Mouse (Mus musculus) T-helper 17 cell (primary cell): ENCODE results near the gene Rasgrf1.

Source experiments
- in situ Hi-C, 2 experiments: fragments of 300-600 bp; cut with MboI, MseI; formaldehyde crosslinking; loops; 1 replicate in 1 of 2; 2 replicates in 1 of 2; pipeline ENCODE4 v1.15.1; 2025; ENCODE audit warnings: high pct_unique_total_duplicates in 2 of 2

Rasgrf1 gene

DNA sequence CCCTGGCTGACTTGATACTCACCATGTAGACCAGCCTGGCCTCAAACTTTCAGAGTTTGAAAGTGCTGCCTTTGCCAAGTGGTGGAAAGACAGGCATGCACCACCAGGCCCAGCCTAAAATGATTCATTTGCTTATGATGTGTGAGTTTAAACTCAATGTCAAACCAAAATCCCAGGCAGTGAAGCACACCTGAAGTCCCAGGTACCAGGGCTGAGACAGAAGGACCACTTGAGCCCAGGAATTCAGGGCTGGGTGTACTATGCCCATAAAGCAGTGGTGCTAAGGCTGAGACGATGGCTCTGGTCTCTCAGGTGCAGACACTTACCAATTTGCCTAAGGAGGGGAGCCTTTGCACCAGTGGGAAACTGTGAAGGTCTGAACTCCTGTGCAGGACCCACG, 125.5 kb downstream of the Rasgrf1 start:
- in situ Hi-C loops: loop anchor here in 1 of 2 experiments (25.0 kb wide), 1 partner anchor 627 kb away; no protein-coding TSS in a partner anchor

DNA sequence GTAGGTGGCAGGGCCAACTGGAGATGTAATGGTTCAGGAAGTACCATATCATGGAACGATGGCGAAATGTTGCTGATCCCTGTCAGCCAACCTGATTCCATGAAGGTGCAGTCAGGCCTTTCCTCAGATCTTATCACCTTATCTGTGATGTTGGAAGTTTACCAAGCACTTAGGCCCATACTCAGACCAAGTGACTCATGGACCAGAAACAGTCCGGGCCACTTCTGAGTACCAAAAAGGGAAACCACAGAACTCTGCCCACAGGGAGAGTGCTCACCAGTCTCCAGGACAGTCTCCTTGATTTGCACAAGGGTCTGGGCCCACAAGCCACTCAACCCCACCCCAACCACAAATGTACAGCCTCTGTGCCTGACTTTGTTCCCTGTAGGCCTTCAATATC, 126.1 kb downstream of the Rasgrf1 start:
- in situ Hi-C loops: loop anchor here in 1 of 2 experiments (25.0 kb wide), 1 partner anchor 627 kb away; no protein-coding TSS in a partner anchor

DNA sequence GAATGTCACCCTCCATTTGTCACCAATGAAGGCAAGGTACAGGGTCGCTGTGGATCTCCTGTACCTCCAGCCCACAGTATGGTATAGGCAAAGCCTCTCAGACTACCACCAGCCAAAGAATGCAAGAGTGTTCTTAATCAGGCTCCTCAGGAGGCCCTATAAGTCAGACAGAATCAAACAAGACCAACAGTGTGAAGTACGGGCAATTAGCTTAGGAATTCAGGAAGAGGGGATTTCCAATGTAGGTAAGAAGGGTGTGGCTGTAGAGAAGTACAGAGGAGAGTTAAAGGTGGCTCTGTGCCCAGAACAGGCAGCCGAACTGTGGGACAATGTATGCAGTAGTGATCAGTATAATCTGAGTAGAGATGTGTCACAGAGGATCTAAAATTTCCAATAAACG, 126.6 kb downstream of the Rasgrf1 start:
- in situ Hi-C loops: loop anchor here in 1 of 2 experiments (25.0 kb wide), 1 partner anchor 626 kb away; no protein-coding TSS in a partner anchor

DNA sequence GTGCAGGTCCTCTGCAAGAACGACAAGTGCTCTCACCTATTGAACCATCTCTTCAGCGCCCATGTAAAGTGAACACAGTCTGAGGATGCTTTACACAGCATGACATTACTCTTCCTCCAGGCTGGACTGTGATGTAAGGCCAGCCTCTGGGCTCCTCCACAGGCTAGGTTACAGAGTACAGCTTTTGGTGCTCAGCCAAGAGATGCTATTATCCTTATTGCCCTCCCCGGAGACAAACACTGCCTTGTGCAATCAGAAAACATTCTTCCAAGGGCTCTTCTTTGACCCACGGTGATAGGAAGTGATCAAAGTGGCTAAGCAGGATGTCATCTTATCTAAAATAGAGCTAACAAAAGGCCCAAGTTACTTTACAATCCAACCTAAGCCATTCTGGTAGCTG, 128.8 kb downstream of the Rasgrf1 start:
- in situ Hi-C loops: loop anchor here in 1 of 2 experiments (25.0 kb wide), 1 partner anchor 624 kb away; no protein-coding TSS in a partner anchor

DNA sequence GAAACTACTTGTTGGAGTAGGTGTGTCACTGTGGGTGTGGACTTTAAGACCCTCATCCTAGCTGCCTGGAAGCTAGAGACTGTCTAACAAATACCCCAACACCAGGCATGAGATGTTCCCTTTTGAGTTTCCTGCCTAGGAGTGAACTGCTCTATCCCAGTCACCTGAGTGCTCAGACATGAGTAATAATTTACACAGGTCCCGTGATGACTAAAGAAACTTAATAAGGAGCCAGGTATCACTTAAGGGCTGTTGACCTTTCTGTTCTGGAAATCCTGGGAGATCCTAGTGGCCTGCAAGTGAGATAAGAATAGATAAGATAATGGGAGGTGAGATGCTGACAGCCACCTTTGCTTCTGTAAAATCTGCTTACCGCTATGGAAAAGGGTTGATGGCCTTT, 131.2 kb downstream of the Rasgrf1 start:
- in situ Hi-C loops: loop anchor here in 1 of 2 experiments (10.0 to 25.0 kb wide), 2 partner anchors 454 to 621 kb away; no protein-coding TSS in a partner anchor

DNA sequence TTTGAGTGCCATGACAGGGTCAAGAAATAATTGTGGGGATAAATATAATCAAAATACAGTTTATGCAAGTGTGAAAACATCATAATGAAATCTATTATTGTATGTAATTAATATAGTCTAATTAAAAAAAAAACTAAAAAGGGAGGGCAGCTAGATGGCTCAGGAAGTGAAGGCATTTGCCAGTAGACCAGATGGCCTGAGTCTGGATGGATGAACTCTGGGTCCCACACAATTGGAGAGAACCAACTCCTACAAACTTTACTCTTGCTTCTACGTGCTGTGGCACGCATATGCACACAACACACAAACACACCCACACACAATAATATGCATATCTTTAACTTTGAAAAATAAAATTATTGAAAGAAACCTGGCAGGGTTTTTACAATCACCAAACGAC, 131.8 kb downstream of the Rasgrf1 start:
- in situ Hi-C loops: loop anchor here in 1 of 2 experiments (10.0 to 25.0 kb wide), 2 partner anchors 453 to 621 kb away; no protein-coding TSS in a partner anchor

DNA sequence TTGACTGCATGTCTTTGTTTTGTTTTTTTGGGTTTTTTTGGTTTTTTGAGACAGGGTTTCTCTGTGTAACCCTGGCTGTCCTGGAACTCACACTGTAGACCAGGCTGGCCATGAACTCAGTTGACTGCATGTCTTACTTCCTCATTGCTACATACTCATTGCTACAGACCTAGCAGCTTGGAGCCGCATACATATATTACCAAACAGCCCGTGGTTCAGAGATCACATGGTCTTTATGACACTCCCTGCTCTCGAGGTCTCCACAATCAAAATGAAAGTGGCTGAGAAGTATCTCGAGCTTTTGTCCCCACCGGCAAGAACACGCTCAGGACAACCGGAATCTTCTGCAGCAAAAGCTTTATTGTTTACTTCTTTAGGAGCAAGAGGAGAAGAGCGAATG, 133.2 kb downstream of the Rasgrf1 start:
- in situ Hi-C loops: loop anchor here in 1 of 2 experiments (10.0 to 25.0 kb wide), 2 partner anchors 452 to 619 kb away; no protein-coding TSS in a partner anchor

DNA sequence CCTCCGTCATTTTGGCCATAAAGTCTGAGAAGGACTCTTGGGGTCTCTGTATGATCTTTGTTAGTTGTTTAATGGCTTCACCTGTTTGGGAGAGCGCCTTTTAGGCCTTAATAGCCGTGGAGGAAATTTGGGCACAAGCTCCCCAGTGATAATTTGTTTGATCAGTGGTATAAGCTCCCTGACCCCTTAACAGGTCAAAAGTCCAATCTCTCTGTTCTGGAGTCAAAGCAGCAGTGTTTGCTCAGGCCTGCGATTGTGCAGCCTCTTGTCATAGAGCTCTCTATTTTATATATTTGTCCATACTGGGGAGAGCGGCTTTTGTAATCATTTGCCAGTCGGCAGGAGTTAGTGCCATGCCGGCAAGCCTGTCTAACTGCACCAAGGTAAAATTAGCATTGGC, 135.5 kb downstream of the Rasgrf1 start:
- in situ Hi-C loops: loop anchor here in 1 of 2 experiments (10.0 to 25.0 kb wide), 2 partner anchors 450 to 617 kb away; no protein-coding TSS in a partner anchor

DNA sequence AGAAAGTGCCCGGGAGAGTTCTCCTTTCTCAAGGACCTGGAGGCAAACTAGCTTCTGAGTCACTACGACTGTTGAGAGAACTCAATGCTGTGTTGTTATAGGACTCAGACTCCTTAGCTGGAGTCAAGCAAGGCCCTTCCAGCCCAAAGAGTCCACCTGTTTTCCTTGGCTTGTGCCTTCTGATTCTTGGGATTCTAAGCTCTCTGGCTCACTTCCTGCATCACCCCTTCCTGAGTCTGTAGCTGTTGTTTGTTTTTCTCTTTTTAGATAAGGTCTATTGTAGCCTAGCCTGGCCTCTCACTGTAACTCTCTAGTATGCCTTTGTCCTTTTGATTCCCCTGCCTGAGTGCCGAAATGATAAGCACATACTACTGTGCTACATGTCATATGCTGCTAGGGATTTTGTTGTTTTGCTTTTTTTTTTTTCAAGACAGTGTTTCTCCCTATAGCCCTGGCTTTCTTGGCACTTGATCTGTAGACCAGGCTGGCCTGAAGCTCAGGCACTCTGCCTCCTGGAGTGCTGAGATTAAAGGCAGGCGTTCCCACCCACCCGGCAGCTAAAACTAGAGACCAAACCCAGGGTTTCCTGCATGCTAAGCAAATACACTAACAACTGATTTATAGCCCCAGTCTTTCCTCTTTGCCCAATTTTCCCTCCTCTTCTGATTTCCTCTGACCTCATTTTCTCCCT, 138.4 kb downstream of the Rasgrf1 start:
- in situ Hi-C loops: loop anchor here in 1 of 2 experiments (10.0 to 25.0 kb wide), 2 partner anchors 447 to 614 kb away; no protein-coding TSS in a partner anchor

DNA sequence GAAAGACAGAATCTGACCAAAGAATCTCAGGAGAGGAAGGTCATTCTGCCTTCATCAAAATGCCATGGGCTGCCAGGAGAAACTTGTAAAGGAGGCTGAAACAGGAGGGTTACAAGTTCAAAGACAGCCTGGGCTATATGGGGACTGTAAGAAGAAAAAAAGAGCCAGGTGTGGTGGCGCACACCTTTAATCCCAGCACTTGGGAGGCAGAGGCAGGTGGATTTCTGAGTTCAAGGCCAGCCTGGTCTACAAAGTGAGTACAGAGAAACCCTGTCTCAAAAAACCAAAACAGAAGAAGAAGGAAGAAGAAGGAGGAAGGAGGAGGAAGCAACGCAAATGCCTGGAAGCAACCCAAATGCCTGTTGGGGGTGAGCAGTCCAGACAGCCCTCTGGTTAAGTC, 144.1 kb downstream of the Rasgrf1 start, which contains the start of gene Ctsh:
Gene Ctsh (plus strand): TSS at position 301 of the 400 bp plus-strand sequence.
- in situ Hi-C loops: loop anchor here in 1 of 2 experiments (25.0 kb wide), 1 partner anchor 217 kb away; no protein-coding TSS in a partner anchor

DNA sequence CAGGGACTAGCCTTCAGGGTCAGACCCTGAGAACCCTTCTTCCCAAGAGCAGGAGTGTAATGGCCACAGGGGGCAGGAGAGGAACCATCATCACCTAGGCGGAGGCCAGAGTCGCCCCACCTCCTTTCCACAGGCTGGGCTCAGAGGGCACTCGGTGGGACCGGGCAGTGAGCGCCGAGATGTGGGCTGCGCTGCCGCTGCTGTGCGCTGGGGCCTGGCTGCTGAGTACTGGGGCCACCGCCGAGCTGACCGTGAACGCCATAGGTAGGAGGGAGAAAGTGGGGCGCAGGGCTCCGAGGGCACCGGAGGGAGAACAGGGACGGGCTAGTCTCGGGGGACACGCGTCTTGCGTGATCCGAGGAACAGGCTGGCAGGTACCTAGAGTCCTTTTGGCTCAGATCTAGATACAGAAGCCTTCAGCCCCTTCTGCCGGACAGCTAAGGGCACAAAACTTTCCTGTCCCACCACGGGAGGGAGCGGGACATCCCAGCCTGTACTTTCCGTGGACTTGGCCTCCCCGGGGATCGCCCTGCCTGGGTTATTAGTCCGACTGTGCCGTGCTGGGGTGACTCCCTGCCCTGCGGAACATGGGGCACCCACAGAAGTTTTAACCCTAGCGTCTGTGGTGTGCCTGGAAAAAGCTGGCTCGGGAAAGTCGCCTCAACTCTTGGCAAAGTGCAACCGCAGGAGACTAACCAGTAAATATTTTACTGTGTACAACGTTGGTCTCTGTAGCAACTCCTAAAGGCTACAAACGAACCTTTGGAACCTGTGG, 144.8 kb downstream of the Rasgrf1 start:
- in situ Hi-C loops: loop anchor here in 1 of 2 experiments (25.0 kb wide), 1 partner anchor 217 kb away; no protein-coding TSS in a partner anchor

DNA sequence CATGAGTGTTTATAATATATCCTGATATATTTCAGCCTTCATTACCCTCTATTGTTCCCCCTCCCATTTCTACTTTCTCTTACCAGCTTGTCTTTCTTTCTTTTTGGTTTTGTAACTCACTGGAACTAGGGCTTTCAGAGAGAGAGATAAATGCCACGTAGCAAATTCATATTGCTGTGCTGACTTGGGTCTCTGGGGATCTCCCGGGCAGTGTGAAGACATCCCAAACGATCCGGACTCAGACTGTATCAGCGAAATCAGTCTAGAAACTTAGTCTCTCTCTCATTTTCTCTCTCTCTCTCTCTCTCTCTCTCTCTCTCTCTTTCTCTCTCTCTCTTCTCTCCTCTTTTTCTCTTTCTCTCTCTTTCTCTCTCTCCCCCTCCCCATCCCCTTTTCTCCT, 145.7 kb downstream of the Rasgrf1 start:
- in situ Hi-C loops: loop anchor here in 1 of 2 experiments (25.0 kb wide), 1 partner anchor 218 kb away; no protein-coding TSS in a partner anchor

DNA sequence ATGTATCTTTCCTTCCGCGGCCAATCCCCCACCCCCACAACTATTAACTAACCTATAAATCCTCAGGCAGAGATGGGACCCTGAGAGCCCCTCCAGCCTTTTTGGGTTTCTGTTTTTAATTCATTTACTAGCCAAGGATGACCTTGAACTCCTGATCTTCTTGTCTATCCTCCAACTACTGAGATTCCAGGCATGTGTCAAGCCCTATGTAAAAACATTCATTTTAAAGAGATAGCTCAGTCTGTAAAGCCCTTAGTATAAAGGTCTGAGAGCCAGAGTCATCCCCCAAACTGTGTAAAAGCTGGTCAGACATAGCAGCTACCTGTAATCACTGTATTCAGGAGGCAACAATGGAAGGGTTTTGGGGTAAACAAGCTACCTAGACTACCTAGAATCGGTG, 146.2 kb downstream of the Rasgrf1 start:
- in situ Hi-C loops: loop anchor here in 1 of 2 experiments (25.0 kb wide), 1 partner anchor 219 kb away; no protein-coding TSS in a partner anchor

DNA sequence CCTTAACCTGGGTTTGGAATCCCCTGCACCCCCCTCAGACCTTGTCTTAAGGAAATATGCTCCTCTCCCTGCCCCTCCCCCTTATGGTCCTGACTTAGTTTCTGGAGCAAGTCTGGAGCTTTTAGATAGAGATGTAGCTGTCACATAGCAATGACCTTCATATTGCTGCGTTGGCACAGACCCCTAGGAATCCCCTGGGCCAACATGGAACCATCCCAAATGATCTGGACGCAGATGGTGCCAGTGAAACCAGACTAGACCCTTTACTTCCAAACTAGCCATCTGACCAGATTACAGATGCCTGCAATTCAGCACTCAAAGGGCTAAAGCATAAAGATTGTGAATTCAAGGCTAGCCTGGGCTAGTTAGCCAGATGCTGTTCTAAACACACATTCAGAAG, 147.0 kb downstream of the Rasgrf1 start:
- in situ Hi-C loops: loop anchor here in 1 of 2 experiments (25.0 kb wide), 1 partner anchor 219 kb away; no protein-coding TSS in a partner anchor

DNA sequence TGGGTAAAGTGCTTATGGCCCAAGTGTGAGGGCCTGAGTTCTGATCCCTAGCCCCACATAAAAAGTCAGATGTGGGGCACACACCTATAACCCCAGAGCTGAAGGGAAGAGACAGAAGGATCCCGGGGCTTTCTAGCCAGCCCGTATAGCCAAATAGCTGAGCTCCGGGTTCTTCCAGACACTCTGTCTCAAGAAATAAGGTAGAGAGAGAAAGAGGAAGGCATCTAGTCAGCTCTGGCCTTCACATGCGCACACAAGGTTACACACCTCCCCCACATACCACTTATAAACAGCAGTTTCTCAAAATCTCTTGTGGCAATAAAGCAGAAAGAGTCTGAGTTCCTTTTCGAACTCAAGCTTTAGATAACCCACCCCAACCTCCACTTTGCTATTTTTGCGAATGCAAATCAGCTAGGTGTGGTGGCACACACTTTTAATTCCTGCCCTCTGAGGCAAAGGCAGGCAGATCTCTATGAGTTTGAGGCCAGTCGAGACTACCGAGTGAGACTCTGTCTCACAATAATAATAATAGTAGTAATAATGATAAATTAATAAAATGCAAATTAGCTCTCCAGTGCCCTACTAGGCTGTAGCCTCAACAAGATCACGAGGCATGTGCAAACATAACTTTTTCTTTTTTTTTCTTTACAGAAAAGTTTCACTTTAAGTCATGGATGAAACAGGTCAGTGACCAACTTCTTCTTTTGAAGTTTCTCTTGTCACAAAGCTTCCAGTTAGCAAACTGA, 150.3 kb downstream of the Rasgrf1 start:
- in situ Hi-C loops: loop anchor here in 1 of 2 experiments (25.0 kb wide), 1 partner anchor 223 kb away; no protein-coding TSS in a partner anchor

DNA sequence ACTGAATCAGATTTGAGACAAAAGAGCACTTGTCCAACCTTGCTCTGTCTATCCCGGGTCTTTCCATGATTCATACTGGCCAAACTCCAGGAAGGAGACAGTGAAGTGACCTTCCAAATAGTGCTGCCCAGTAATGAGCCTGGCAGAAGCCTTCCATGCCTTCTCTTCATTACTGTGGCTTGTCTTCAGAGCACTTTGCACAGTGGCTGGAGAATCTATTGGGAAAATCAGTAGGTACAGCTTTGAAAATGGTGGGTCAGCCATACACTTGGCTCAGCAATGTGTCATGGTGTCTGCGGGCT, 150.8 kb downstream of the Rasgrf1 start:
- in situ Hi-C loops: loop anchor here in 1 of 2 experiments (25.0 kb wide), 1 partner anchor 223 kb away; no protein-coding TSS in a partner anchor

DNA sequence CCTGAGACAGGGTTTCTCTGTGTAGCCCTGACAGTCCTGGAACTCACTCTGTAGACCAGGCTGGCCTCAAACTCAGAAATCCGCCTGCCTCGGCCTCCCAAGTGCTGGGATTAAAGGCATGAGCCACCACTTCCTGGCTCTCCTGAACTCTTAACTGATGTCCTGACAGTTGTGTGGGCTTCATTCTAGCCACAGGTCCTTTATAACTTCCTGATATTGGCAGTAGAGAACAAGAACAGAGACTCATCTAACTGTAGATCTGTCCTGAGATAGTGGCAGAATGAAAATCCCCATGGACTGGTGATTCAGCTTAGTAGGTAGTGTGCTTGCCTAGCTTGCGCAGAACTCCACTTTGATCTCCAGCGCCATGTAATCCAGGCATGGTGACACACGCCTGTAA, 151.2 kb downstream of the Rasgrf1 start:
- in situ Hi-C loops: loop anchor here in 1 of 2 experiments (25.0 kb wide), 1 partner anchor 224 kb away; no protein-coding TSS in a partner anchor

DNA sequence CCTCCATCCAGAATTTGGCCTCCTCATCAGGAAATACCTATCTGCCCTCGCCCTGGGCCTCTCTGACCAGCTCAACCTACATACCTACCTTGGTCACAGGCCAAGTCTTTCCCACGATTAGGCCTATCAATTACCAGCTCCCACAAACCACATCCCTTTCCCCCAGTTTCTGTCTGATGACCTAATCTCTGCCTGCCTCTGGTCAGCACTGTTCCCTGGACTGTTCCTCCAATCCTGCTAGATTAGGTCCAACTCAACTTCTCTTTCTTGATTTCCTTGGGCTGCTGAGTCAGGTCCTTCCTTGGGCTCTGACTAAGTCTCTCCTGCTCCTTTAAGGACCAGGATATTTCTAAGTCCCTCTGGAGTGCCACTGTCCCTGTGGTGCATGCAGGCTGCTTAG, 157.6 kb downstream of the Rasgrf1 start:
- in situ Hi-C loops: loop anchor here (5.0 to 25.0 kb wide), 2 partner anchors 230 to 240 kb away; no protein-coding TSS in a partner anchor

DNA sequence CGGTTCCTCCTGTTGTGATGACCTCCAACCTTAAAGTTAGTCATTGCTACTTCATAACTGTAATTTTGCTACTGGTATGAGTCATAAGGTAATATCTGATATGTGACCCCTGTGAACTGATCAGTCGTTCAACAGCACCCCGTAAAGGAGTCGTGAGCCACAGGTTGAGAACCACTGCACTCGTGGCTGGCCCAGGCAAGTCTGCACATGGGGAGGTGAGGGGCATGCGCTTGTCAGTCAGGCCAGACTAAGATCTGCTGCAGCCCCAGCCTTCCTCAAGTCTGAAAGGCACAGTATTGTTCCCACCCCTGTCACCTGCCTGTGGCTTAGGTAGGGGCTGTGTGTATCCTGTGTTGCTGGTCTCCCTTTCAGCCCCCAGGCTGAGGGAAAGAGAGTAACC, 159.1 kb downstream of the Rasgrf1 start:
- in situ Hi-C loops: loop anchor here (5.0 to 25.0 kb wide), 2 partner anchors 231 to 241 kb away; no protein-coding TSS in a partner anchor

DNA sequence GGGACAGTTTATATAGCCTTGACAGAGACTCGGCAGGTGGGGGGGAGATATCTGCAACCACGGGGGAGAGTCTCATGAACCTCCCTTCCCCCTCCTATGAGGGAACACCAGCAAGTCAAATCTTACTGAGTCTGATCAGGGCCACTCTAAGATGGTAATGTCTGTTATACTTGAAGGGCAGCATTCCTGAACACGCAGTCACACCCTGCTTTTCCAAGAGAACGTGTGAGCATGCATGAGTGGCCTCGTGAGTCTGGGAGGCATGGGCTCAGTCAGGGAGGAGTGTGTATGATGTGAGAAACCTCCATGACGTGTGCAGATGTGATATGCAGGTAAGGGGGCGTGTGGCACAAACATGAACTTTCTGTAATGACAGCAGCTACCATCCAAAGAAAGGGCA, 159.8 kb downstream of the Rasgrf1 start:
- in situ Hi-C loops: loop anchor here (5.0 to 25.0 kb wide), 2 partner anchors 232 to 242 kb away; no protein-coding TSS in a partner anchor
